Mouse (Mus musculus) hematopoietic multipotent progenitor cell, adult 10-12 weeks (in vitro differentiated cells): ENCODE results near the gene Nphs2. TPM values are rescaled to one million over a fixed set of nuclear protein-coding genes. Genes with fewer than 3 reads are reported as not detected.

Experiments
- polyA plus RNA-seq: library from polyadenylated mRNA; stranded (reverse); fragments of >175 nt; gene quantifications from 2 replicates; pipeline ENCODE4 v1.2.3, GENCODE M21; 2012; ENCODE audit warnings: low replicate concordance

Gene Nphs2
- polyA plus RNA-seq, result not detected in 2 replicates

DNA sequence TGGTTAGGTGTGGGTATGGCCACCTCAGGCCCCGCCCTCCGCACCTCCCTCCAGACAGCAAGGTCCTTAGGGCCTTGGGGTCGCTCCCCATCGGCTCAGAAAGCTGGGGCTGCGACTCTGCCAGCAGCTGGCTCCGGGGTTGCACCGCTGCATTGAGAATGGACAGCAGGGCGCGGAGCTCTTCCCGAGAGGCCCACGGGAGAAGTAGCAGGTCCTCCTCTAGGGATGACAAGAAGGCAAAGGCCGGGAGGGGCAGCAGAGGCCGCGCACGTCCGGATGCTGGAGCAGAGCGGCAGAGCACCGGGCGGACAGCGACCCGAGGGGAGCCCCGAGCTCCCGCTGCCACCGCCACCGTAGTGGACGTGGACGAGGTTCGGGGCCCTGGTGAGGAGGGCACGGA lies at the start of gene Nphs2:
Gene Nphs2, plus strand, starts transcription at position 98 of the 400 bp plus-strand sequence.

DNA sequence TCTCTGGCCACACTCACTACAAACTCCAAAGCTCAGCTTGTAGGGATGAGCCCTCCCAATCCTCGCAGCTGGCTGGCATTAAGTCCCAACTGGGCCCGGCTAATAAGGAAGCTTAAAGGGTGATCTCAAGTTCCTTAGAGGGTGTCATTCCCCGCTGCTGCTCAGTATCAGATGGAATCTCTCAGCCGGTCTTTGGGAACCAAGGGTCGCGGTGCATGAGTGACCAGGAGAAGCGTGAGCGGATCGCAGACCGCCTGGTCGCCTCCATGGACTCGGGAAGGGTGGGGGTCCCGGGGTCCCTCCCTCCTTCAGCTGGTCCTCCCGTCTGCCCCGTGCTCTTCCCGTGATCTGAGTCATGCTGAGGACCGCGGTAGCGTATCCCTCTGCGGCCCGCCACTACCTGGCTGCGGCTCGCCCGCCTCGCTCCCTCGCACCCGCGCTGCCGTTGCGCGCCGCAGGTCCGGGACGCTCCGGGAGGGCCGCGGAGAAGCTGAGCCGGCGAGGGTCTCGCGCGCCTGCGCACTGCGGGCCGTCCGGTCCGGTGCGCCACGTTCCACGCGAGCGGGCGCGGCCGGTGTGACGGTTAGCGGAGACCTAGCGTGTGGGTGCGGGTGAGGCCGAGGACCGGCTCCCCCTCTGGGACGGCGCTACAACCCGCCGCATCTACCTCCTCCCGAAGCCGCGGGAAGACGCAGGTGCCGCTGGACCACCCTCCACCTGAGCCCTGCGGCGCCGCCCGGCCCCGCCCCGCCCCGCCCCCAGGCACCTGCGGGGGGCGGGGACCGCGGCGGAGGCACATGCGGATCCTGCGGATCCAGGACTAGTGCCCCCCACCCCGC lies 7.4 kb upstream of the Nphs2 start, which contains the start of gene Tdrd5:
Gene Tdrd5, minus strand, starts transcription at position 754 of the 839 bp plus-strand sequence.

DNA sequence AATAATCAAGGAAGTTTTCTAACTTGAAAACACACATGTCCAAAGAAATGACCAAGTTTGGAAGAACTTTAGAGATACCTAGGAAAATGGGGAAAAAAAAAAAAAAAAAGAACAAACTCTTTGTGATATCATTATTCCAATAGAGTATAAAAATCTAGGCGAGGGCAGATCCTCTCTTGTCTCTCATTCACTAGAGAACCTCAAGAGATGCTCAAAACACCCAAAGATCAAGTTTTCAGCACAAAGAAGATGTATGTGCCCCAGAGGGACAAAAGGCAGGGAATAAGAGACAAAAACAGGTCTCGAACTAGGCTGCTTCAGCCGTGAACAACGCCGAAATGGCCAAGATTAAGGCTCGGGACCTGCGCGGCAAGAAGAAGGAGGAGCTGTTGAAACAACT lies 55.2 kb downstream of the Nphs2 start, which contains the start of gene Gm2000:
Gene Gm2000, plus strand, starts transcription at position 301 of the 400 bp plus-strand sequence.

Other genes starting within 250 kb of the Nphs2 start
- gene Fam163a, start 105.7 kb upstream of the Nphs2 start, polyA plus RNA-seq, result not detected in 2 replicates
- not detected in 2 replicates for gene Tdrd5, start 7.1 kb upstream of the Nphs2 start, polyA plus RNA-seq
- 90.3 and 1,376 TPM in 2 replicates for gene Gm2000, start 55.3 kb downstream of the Nphs2 start, polyA plus RNA-seq
- 0.15 and 0.24 TPM in 2 replicates for gene Axdnd1, start 110.4 kb downstream of the Nphs2 start, polyA plus RNA-seq
- 87.8 and 88.9 TPM in 2 replicates for gene Soat1, start 163.6 kb downstream of the Nphs2 start, polyA plus RNA-seq
- gene Gm10031, start 213.3 kb downstream of the Nphs2 start, polyA plus RNA-seq, result 0.14 and 1.1 TPM in 2 replicates
- gene Abl2, start 248.1 kb downstream of the Nphs2 start, polyA plus RNA-seq, result 18.2 and 29.2 TPM in 2 replicates